ENCODE assay signal across 8 mouse cellular contexts in genomic region chr11:4637534-4638234, GRCm38 (mm10). TPM values are rescaled to one million over a fixed set of nuclear protein-coding genes. Genes with fewer than 3 reads are reported as not detected.
DNase-seq lines count a peak whose midpoint lies in the region; ATAC-seq and TF ChIP-seq lines count a peak whose summit lies in the region.

Gene Ascc2, plus strand, starts transcription at chr11:4637747.

- no peaks in the 10 kb centered on the region for H3K27me3 ChIP-seq in embryonic facial prominence, embryonic 13.5 days
- H3K27me3 ChIP-seq in heart, adult 2 months (ENCODE audit: control insufficient read depth, insufficient read depth, low read length) = no peaks in the 10 kb centered on the region
- H3K27me3 ChIP-seq in limb, embryonic 13.5 days = no peaks in the 10 kb centered on the region
- no peaks in the 10 kb centered on the region for H3K27me3 ChIP-seq in midbrain, embryonic 16.5 days (ENCODE audit: control insufficient read depth, insufficient read depth, low read depth, low read length)

- peak within 1 kb of the TSS; percentile 84 for H3K27ac ChIP-seq in embryonic facial prominence, embryonic 13.5 days
- H3K27ac ChIP-seq in heart, adult 2 months = peak within 1 kb of the TSS; percentile 87
- H3K27ac ChIP-seq in limb, embryonic 13.5 days = peak within 1 kb of the TSS; percentile 63
- H3K27ac ChIP-seq in midbrain, embryonic 16.5 days (ENCODE audit: low read length) = peak within 1 kb of the TSS; percentile 56

- H3K4me2 ChIP-seq in embryonic facial prominence, embryonic 13.5 days = peak within 1 kb of the TSS; percentile 85
- peak within 1 kb of the TSS; percentile 75 for H3K4me2 ChIP-seq in limb, embryonic 13.5 days (replicated peaks)
- H3K4me2 ChIP-seq in midbrain, embryonic 16.5 days (ENCODE audit: low read length) = peak within 1 kb of the TSS; percentile 86

- peaks cover 15% of the 10 kb centered on the region; the same call in 1 of the 2 replicates for H3K36me3 ChIP-seq in embryonic facial prominence, embryonic 13.5 days
- peaks cover 4% of the 10 kb centered on the region for H3K36me3 ChIP-seq in heart, adult 2 months (ENCODE audit: control insufficient read depth, insufficient read depth, low read length)
- H3K36me3 ChIP-seq in limb, embryonic 13.5 days = peaks cover 10% of the 10 kb centered on the region; the same call in 1 of the 2 replicates
- H3K36me3 ChIP-seq in midbrain, embryonic 16.5 days (ENCODE audit: control insufficient read depth, insufficient read depth, low read length) = no peaks in the 10 kb centered on the region

- TF ChIP-seq POLR2A in heart, adult 2 months (IDR thresholded peaks at IDR 0.05; ENCODE audit: insufficient read depth, low read depth, low read length) = peak; percentile 76

- DNase-seq in 3134 (ENCODE audit: extremely low read depth, insufficient read length, low spot score) = peak; percentile 97
- DNase-seq in adrenal gland, postnatal 36 days = peak; percentile 98 to 100
- DNase-seq in heart, adult 2 months = peak; percentile 96 to 99
- DNase-seq in kidney, adult 8-10 months = peak; percentile 96 to 99
- DNase-seq in spleen, postnatal 10 days (ENCODE audit: low spot score in 2 of 2) = peak; percentile 92 to 94

- ATAC-seq in embryonic facial prominence, embryonic 13.5 days (ENCODE audit: insufficient number of reproducible peaks, insufficient read depth, low FRiP score, low TSS enrichment, low read depth) = peak; percentile 88
- ATAC-seq in limb, embryonic 13.5 days (ENCODE audit: low FRiP score, low read depth) = peak; percentile 94
- peak; percentile 93 for ATAC-seq in midbrain, embryonic 16.5 days

- H3K9ac ChIP-seq in embryonic facial prominence, embryonic 13.5 days = peak within 1 kb of the TSS; percentile 77
- H3K9ac ChIP-seq in heart, adult 2 months (ENCODE audit: low read depth, low read length) = peak within 1 kb of the TSS; percentile 74
- H3K9ac ChIP-seq in limb, embryonic 13.5 days = peak within 1 kb of the TSS; percentile 72
- H3K9ac ChIP-seq in midbrain, embryonic 16.5 days (ENCODE audit: low read depth, low read length) = peak within 1 kb of the TSS; percentile 77

- peak within 1 kb of the TSS; percentile 87 for H3K4me3 ChIP-seq in embryonic facial prominence, embryonic 13.5 days
- peak within 1 kb of the TSS; percentile 68 for H3K4me3 ChIP-seq in heart, adult 2 months
- H3K4me3 ChIP-seq in limb, embryonic 13.5 days = peak within 1 kb of the TSS; percentile 69
- H3K4me3 ChIP-seq in midbrain, embryonic 16.5 days (ENCODE audit: low read depth, low read length) = peak within 1 kb of the TSS; percentile 74

- H3K79me2 ChIP-seq in heart, adult 2 months (replicated peaks; ENCODE audit: control insufficient read depth, insufficient read depth, low read length) = 0 out of 2 replicates have a peak, but pooled peaks cover 4% of the 10 kb centered on the region

- H3K4me1 ChIP-seq in embryonic facial prominence, embryonic 13.5 days = peaks cover 25% of the 10 kb centered on the region
- H3K4me1 ChIP-seq in heart, adult 2 months (ENCODE audit: control insufficient read depth, insufficient read depth, low read length) = peaks cover 11% of the 10 kb centered on the region
- H3K4me1 ChIP-seq in limb, embryonic 13.5 days = peaks cover 10% of the 10 kb centered on the region
- H3K4me1 ChIP-seq in midbrain, embryonic 16.5 days (ENCODE audit: control insufficient read depth, insufficient read depth, low read length) = peaks cover 10% of the 10 kb centered on the region

- 0% methylated on average over 35 of the region's 35 CpGs for WGBS in embryonic facial prominence, embryonic 13.5 days
- under 1% methylated on average over 35 of the region's 35 CpGs for WGBS in heart, adult 2 months
- under 1% methylated on average over 35 of the region's 35 CpGs for WGBS in limb, embryonic 13.5 days
- 0% methylated on average over 35 of the region's 35 CpGs for WGBS in midbrain, embryonic 16.5 days

- no peaks in the 10 kb centered on the region for H3K9me3 ChIP-seq in embryonic facial prominence, embryonic 13.5 days
- no peaks in the 10 kb centered on the region for H3K9me3 ChIP-seq in limb, embryonic 13.5 days
- H3K9me3 ChIP-seq in midbrain, embryonic 16.5 days (replicated peaks; ENCODE audit: control insufficient read depth, low read length, poor library complexity, severe bottlenecking) = no peaks in the 10 kb centered on the region

- intact Hi-C loops in heart, adult 2 months (cut with DNase I) = loop anchor here (2.0 kb wide), 1 partner anchor 43 kb away; the partner anchor contains the start of gene Mtmr3

- 0 out of 2 replicates have a peak, but pooled peaks have one; percentile 31 for TF ChIP-seq EP300 in heart, adult 2 months (IDR thresholded peaks at IDR 0.05; ENCODE audit: insufficient read depth, low read depth, low read length)

- peak; percentile 31; the same call in 1 of the 2 replicates for TF ChIP-seq CTCF in heart, adult 2 months (IDR thresholded peaks at IDR 0.05)

RNA-seq across cellular contexts. Expression of gene Ascc2, which starts in this region (rescaled TPM):
- 10 to 100 TPM; 46.8 to 47.1 TPM for total RNA-seq in adrenal gland, postnatal 36 days (2021)
- 33.8 and 35.5 TPM in 2 replicates for polyA plus RNA-seq in embryonic facial prominence, embryonic 13.5 days (2015; fragmentation: Nextera tagmentation; extraction: Ambion mirVana)
- 10 to 100 TPM; 14.1 to 14.5 TPM for total RNA-seq in heart, adult 2 months (2021)
- polyA plus RNA-seq in heart, adult 2 months (2012; rRNA removed) = 9.7 and 12.6 TPM in 2 replicates
- 31.0 and 33.5 TPM in 2 replicates for polyA plus RNA-seq in limb, embryonic 13.5 days (2015; fragmentation: Nextera tagmentation; extraction: Ambion mirVana)
- 20.5 and 22.1 TPM in 2 replicates for polyA plus RNA-seq in midbrain, embryonic 16.5 days (2015; fragmentation: Nextera tagmentation; extraction: Ambion mirVana)

Comparison
In these comparisons a context has a peak if more than half of its experiments do, and no peak if none do; other contexts are left out.
1. Peak in every context shown above with its lines: DNase-seq, ATAC-seq, H3K4me3 ChIP-seq and H3K27ac ChIP-seq.